ENCODE assay signal across 8 mouse cellular contexts in genomic region chrX:21062544-21062890, GRCm38 (mm10). TPM values are rescaled to one million over a fixed set of nuclear protein-coding genes. Genes with fewer than 3 reads are reported as not detected.
DNase-seq lines count a peak whose midpoint lies in the region; ATAC-seq lines count a peak whose summit lies in the region.

No protein-coding gene starts in this region.

- 0 out of 2 replicates have a peak, but pooled peaks have one; percentile 46 for ATAC-seq in lung, embryonic 15.5 days (ENCODE audit: borderline replicate concordance, extremely low read depth, low FRiP score, low TSS enrichment)
- ATAC-seq in limb, embryonic 15.5 days (ENCODE audit: insufficient number of reproducible peaks, low FRiP score, low TSS enrichment, low read depth), result no peak
- no peak for ATAC-seq in stomach, embryonic 15.5 days (ENCODE audit: insufficient read depth, low FRiP score, low read depth)

- no peak overlapping the region for H3K27ac ChIP-seq in lung, embryonic 15.5 days
- H3K27ac ChIP-seq in limb, embryonic 15.5 days, result no peak overlapping the region
- no peak overlapping the region for H3K27ac ChIP-seq in stomach, embryonic 15.5 days

- no peaks in the 10 kb centered on the region for H3K36me3 ChIP-seq in lung, embryonic 15.5 days
- no peaks in the 10 kb centered on the region for H3K36me3 ChIP-seq in limb, embryonic 15.5 days
- no peaks in the 10 kb centered on the region for H3K36me3 ChIP-seq in stomach, embryonic 15.5 days

- no peaks in the 10 kb centered on the region for H3K9me3 ChIP-seq in lung, embryonic 15.5 days
- no peaks in the 10 kb centered on the region for H3K9me3 ChIP-seq in limb, embryonic 15.5 days
- H3K9me3 ChIP-seq in stomach, embryonic 15.5 days, result no peaks in the 10 kb centered on the region

- no peaks in the 10 kb centered on the region for H3K27me3 ChIP-seq in lung, embryonic 15.5 days
- H3K27me3 ChIP-seq in limb, embryonic 15.5 days, result no peaks in the 10 kb centered on the region
- no peaks in the 10 kb centered on the region for H3K27me3 ChIP-seq in stomach, embryonic 15.5 days (replicated peaks)

- H3K4me1 ChIP-seq in lung, embryonic 15.5 days, result no peaks in the 10 kb centered on the region
- no peaks in the 10 kb centered on the region for H3K4me1 ChIP-seq in limb, embryonic 15.5 days
- no peaks in the 10 kb centered on the region for H3K4me1 ChIP-seq in stomach, embryonic 15.5 days

- H3K4me2 ChIP-seq in lung, embryonic 15.5 days, result peak overlapping the region; percentile 45
- peak overlapping the region; percentile 22; the same call in 1 of the 2 replicates for H3K4me2 ChIP-seq in limb, embryonic 15.5 days
- peak overlapping the region; percentile 47 for H3K4me2 ChIP-seq in stomach, embryonic 15.5 days

- peak; percentile 0 for DNase-seq in adrenal gland, postnatal 10 days
- DNase-seq in adrenal gland, postnatal 4 days (ENCODE audit: low spot score in 2 of 2), result no peak
- DNase-seq in lung, postnatal 36 days, result no peak
- DNase-seq in cerebellum, adult 11-12 months, result no peak
- DNase-seq in adipocyte (ENCODE audit: low spot score), result no peak

- no peak overlapping the region for H3K9ac ChIP-seq in lung, embryonic 15.5 days
- no peak overlapping the region for H3K9ac ChIP-seq in limb, embryonic 15.5 days
- no peak overlapping the region for H3K9ac ChIP-seq in stomach, embryonic 15.5 days

- WGBS in lung, embryonic 15.5 days, result 71% methylated on average over 3 of the region's 3 CpGs
- WGBS in limb, embryonic 15.5 days, result 80% methylated on average over 3 of the region's 3 CpGs
- WGBS in stomach, embryonic 15.5 days, result 78% methylated on average over 3 of the region's 3 CpGs

- H3K4me3 ChIP-seq in lung, embryonic 15.5 days, result no peak overlapping the region
- H3K4me3 ChIP-seq in limb, embryonic 15.5 days, result peak overlapping the region; percentile 47
- H3K4me3 ChIP-seq in stomach, embryonic 15.5 days (replicated peaks), result peak overlapping the region; percentile 54; the same call in 1 of the 2 replicates

RNA-seq across cellular contexts. Expression of gene Zfp182, which starts 0.4 kb away (rescaled TPM):
- 1 to 10 TPM; 6.6 to 9.5 TPM for total RNA-seq in adrenal gland, postnatal 10 days (2021)
- total RNA-seq in adrenal gland, postnatal 4 days (2021), result 10 to 100 TPM; 10.5 to 10.8 TPM
- polyA plus RNA-seq in lung, embryonic 15.5 days (2015; fragmentation: Nextera tagmentation; extraction: Ambion mirVana), result 5.4 and 5.6 TPM in 2 replicates
- 6.2 and 7.4 TPM in 2 replicates for polyA plus RNA-seq in limb, embryonic 15.5 days (2015; fragmentation: Nextera tagmentation; extraction: Ambion mirVana)
- polyA plus RNA-seq in stomach, embryonic 15.5 days (2015; fragmentation: Nextera tagmentation; extraction: Ambion mirVana), result 5.1 and 6.2 TPM in 2 replicates

RNA-seq across cellular contexts. Expression of gene Spaca5, which starts 5.7 kb away (rescaled TPM):
- not detected for total RNA-seq in adrenal gland, postnatal 10 days (2021)
- not detected for total RNA-seq in adrenal gland, postnatal 4 days (2021)
- polyA plus RNA-seq in lung, embryonic 15.5 days (2015; fragmentation: Nextera tagmentation; extraction: Ambion mirVana), result not detected in 2 replicates
- polyA plus RNA-seq in limb, embryonic 15.5 days (2015; fragmentation: Nextera tagmentation; extraction: Ambion mirVana), result not detected in 2 replicates
- polyA plus RNA-seq in stomach, embryonic 15.5 days (2015; fragmentation: Nextera tagmentation; extraction: Ambion mirVana), result not detected in 2 replicates

RNA-seq across cellular contexts. Expression of gene Zfp300, which starts 26.8 kb away (rescaled TPM):
- 1 to 10 TPM; 1.5 to 2.9 TPM for total RNA-seq in adrenal gland, postnatal 10 days (2021)
- total RNA-seq in adrenal gland, postnatal 4 days (2021), result 1 to 10 TPM; 3.4 to 4.3 TPM
- 1.3 and 1.4 TPM in 2 replicates for polyA plus RNA-seq in lung, embryonic 15.5 days (2015; fragmentation: Nextera tagmentation; extraction: Ambion mirVana)
- polyA plus RNA-seq in limb, embryonic 15.5 days (2015; fragmentation: Nextera tagmentation; extraction: Ambion mirVana), result 1.8 and 2.7 TPM in 2 replicates
- 1.0 and 1.5 TPM in 2 replicates for polyA plus RNA-seq in stomach, embryonic 15.5 days (2015; fragmentation: Nextera tagmentation; extraction: Ambion mirVana)

RNA-seq across cellular contexts. Expression of gene Ssxa1, which starts 53.1 kb away (rescaled TPM):
- not detected for total RNA-seq in adrenal gland, postnatal 10 days (2021)
- total RNA-seq in adrenal gland, postnatal 4 days (2021), result not detected
- polyA plus RNA-seq in lung, embryonic 15.5 days (2015; fragmentation: Nextera tagmentation; extraction: Ambion mirVana), result not detected in 2 replicates
- not detected in 2 replicates for polyA plus RNA-seq in limb, embryonic 15.5 days (2015; fragmentation: Nextera tagmentation; extraction: Ambion mirVana)
- not detected in 2 replicates for polyA plus RNA-seq in stomach, embryonic 15.5 days (2015; fragmentation: Nextera tagmentation; extraction: Ambion mirVana)
